Mouse (Mus musculus) heart, postnatal 10 days (tissue): Measurements from ENCODE around the gene Tmtc4. TPM values are rescaled to one million over a fixed set of nuclear protein-coding genes. Genes with fewer than 3 reads are reported as not detected.

Source experiments
- DNase-seq, 2 experiments: peaks; one replicate each; pipeline ENCODE4 v3.0.0; 2021
- intact Hi-C: fragments of 180-260 bp; cut with DNase I; formaldehyde crosslinking; loops from one replicate; pipeline ENCODE4 v1.15.1; 2025
- total RNA-seq, 2 experiments: library from RNA; stranded (reverse); gene quantifications; 2 replicates each; pipeline ENCODE4 v1.2.3; 2021

The Tmtc4 gene
- 10 to 100 TPM; 14.3 to 22.4 TPM for total RNA-seq

DNA sequence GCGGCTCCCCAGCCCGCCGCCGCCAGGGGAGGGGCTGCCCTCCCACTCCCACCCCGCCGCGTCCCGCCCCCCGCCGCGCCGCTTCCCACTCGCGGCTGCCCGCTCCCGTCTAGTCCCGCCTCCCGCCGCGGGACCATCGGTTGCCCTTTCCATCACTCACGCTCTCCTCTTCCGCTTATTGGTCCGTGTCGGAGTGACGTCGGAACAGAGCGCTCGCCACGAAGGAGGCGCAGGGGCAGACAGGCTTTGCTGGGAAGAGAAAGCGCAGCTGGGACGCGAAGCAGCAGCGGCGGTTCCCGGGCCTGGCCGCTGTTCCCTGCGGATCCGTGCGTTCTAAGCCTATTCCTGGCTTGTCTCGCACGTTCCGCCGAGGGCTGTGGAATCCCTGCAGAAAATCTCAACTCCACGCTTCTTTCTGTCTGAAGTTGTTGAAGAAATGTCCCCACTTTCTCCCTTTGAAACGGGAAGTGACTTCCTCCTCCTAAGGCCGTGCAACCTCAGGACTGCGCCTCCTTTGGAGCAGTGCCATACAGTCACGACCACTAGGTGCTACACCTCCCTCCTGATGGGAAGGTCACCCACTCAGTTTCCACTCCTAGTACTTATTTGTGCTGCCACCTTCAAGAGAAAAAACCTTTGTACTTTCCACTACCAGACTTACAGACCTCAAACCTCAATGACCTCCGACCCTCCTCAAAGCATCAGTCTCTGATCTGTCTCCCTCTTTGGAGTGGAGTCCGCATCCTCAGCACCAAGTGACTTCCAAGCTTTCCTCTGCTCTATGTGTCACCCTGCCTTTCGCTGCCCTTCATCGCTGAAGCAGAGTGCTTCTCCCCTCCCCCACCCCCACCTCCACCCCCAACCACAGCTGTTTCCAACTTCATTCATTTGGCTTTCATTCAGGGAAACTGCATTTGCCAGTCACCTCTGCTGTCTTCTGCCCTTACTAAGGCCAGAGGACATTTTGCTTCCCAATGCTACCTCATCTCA is at the start of gene Tmtc4:
Gene Tmtc4, minus strand, starts transcription at position 810 of the 990 bp plus-strand sequence.
- intact Hi-C loops = loop anchor here (5.0 kb wide), 1 partner anchor 71 kb away; the partner anchor contains the start of gene Ggact
- peak; percentile 96 to 97 for DNase-seq

GRCm38 (mm10) chr14:123032435-123032834 is 48.6 kb upstream of the Tmtc4 start:
- intact Hi-C loops = no loop called here
- DNase-seq = no peak

DNA sequence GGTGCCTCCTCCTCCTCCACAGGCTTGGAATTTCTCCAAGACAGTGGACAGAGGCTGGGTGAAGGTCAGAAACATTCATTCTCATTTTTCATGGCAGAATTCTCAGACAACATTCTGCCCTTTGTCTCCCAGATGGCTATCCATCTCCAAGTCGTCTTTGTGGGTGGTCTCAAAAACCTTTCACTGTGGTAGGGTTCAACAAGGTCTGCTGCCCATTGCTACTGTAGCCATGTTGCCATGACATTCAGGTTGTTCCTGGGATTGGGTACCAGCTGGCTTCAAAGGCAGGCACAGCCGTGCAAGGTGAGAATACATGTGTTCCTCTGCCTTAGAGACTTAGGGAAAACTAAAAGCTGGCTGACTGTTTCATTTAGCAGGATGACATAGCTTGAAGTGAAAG is 44.0 kb upstream of the Tmtc4 start:
- intact Hi-C loops = no loop called here
- no peak for DNase-seq

DNA sequence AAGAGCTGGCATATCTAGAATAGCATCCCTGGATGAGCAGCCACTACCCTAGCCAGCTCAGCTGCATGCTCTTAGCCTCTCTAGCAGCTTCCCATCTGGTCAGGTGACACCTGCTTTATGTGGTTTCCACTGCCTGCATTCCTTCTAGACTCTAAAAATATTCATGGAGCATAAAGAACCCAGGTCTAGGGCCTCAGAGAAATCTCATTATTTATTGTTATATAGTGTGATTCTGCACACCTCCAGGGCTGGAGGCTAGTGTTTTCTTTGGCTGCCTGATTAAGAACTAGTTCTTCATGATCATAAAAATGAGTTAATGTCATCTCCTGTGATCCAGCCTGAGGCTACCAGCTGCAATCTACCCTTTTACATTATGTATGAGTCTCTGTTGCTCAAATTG is 39.1 kb upstream of the Tmtc4 start:
- intact Hi-C loops = no loop called here
- no peak for DNase-seq

GRCm38 (mm10) chr14:123016310-123016709 is 32.5 kb upstream of the Tmtc4 start:
- intact Hi-C loops = no loop called here
- DNase-seq = no peak

DNA sequence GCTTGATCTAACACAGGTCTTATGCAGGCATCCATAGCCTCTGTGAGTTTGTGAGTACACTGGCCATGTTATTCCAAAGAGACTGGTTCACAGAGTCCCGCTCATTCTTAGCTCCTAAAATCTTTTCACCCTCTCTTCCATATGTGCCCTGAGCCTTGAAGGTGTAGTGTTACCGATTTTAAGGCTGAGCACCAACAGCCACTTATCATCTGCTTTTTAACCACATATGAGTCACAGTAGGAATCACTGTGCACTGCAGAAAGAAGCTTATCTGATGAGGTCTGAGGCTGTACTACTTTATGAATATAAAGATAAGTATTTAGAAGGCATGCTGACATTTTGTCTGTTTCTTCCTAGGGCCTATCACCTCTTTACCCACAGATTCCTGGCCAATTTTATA is 31.9 kb upstream of the Tmtc4 start:
- intact Hi-C loops = no loop called here
- no peak for DNase-seq

DNA sequence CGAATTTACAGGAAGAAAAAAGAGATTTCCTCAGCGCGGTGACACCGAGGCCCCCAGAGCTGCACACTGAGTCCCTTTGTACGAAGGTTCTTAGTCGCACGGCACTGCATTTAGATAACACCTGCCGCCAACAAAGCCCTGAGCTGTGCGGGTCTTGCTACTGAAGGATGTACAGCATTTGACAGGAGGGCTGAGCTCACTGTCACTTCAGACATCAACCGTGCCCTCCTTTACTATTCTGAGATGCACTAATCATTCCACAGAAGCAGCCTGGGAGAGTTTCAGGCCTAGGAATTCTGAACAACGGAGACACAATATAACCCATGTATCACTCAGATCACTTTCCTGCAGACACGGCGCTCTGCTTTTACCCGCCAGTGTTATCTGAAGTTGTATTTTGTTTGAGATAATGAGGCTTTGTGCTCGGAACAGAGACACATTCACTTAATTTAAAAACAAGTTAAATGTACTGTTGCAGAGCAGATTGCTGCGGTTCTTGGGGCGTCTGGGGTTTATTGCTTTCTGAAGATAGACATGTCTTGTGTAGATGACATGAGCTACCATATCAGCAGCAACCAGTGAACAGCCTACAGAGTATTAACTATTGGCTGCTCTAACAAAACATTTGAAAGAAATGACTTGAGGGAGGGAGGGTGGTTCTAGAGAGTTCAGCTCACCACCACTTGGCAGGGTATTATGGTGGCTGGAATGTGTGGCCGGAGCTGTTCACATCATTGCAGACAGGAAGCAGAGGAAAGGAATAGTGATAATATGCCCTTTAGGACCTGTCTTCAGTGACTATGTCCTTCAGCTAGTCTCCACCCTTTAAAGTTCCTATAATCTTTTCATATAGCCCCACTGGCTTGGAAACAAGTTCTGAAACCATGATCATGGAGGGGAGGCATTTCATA is 25.5 kb upstream of the Tmtc4 start:
- DNase-seq = no peak
- intact Hi-C loops = no loop called here

GRCm38 (mm10) chr14:123008672-123009071 is 24.8 kb upstream of the Tmtc4 start:
- DNase-seq = no peak
- intact Hi-C loops = no loop called here

DNA sequence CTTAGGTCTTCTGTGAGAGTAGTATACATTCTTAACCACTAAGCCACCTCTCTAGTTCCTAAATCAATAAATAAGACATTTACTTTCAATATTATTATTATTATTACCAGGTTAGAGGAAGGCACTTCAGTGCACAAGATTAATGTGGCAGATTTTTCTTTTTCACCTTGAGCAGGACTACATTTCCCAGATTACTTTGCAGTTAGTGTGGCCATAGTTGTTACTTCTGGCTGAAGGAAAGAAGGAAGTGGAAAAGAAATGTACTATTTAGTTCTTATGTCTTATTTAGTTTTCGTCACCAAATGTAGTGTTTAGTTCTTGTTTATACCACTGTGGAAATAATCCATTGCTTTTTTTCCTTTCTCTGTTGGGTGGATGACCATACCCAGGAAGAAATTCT is 19.9 kb upstream of the Tmtc4 start:
- DNase-seq = no peak

DNA sequence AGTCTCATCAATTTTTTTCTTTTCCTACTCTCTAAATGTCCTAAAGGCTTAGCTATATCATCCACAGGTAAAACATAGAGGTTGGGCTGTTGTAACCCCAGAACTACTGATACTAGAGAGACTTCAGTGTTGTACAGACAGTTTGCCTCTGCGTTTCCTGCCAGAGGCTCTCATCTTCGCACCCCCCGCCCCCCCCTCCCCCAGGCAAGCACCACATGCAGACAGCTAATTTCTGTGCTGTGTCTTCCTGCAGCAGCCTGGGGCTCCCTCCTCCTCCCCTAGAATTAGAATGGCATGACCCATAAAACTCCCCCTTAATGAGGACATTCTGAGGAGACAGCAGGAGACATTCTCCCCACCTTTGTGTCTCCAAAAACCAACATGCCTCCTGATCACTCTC is 17.6 kb upstream of the Tmtc4 start:
- no peak for DNase-seq
- intact Hi-C loops = no loop called here

More for the DNA sequence above, 19.9 kb upstream of the Tmtc4 start:
- intact Hi-C loops = no loop called here

- no peak for DNase-seq
- intact Hi-C loops = no loop called here
These were observed 13.6 kb upstream of the Tmtc4 start for GRCm38 (mm10) chr14:122997465-122997864.

DNA sequence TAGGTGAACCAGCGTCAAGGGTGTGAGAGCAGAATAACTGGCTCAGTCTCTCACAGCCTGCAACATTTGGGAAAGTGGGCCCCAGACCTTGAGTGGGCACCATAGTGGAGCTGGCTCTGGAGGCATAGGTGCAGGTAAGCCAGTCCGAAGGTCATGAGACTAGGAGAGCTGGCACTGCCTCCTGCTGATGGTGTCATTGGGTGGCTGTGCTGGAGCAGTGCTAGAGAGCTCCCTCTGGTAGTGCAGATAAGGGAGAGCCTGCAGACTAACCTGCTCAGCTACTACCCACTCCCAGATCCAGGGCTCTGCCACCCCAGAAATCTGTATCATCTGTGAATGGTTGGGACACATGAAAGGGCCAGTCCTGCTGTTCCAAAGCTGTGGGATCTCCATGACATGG is 10.1 kb upstream of the Tmtc4 start:
- DNase-seq = no peak
- intact Hi-C loops = no loop called here

DNA sequence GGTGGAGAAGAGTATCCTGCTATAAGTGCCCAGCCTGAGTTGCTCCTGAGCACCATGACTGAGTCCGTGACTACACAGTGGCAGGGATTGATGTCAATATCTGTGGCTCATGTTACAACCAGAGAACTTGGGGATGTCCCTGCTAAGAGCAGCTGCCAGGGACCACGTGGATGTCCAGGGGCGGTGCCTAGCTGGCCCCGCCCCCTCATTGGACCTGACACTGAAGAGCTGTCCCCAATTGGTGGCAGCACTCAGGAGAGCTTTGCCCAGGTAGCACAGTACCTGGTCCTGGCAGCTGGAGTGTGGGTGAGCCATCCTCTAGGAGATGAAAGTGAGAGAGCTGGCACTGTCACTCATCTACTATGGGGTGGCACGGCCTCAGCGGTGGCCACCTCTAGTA is 9.1 kb upstream of the Tmtc4 start:
- intact Hi-C loops = no loop called here
- DNase-seq = no peak

- intact Hi-C loops = no loop called here
These were observed 6.8 kb upstream of the Tmtc4 start for GRCm38 (mm10) chr14:122990521-122991052.

DNA sequence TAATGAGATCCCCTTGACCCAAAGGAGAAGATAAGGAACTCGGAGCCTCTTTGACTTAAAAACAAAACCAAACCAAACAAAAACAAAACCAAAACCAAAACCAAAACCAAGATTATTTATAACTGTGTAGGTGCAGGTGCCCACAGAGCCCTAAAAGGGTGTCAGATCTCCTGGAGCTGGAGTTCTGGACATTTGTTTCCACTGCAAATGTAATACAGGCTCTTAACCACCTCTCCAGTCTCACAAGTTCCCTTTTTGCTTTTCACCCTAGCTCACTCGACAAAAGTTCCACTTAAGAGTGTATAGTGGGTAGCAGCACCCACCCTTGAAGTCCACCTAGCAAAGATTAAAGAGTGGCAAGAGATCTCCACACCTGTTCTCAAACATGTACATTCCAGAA is 2.6 kb upstream of the Tmtc4 start:
- DNase-seq = no peak
- intact Hi-C loops = no loop called here

More at GRCm38 (mm10) chr14:122990521-122991052, 6.8 kb upstream of the Tmtc4 start:
- no peak for DNase-seq

DNA sequence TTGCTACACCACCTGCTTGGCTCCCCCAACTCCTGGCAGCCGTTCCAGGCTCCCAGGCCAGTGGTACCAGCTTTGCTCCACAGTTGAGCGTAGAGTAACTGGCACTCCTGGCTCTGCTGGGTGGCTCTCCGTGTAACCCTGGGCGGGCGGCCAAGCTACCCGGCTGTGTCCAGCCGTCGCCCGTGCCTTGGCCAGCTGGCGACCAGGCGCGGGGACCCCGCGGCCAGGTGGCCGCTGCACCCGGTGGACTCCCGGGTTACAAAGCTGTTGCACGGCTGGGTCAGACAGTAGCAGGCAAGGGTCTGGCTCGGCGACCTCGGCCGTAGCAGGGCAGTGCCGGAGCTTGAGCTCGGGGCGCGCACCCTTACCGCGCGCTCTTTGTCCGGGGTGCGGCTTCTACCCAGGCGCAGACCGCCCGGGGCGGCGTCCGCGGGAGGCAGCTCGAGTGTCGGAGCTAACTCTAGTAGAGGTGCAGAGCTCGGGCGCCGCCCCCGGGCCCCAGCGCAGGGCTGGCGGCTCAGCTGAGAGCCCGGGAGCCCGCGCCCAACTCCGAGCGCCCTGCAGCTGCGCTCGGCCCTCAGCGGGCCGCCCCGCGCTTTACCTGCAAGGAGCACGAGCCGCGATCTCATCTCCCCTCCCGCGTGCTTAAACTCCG is 1.1 kb downstream of the Tmtc4 start:
- peak; percentile 82 to 86 for DNase-seq
- intact Hi-C loops = loop anchor here (5.0 kb wide), 1 partner anchor 70 kb away; the partner anchor contains the start of gene Ggact

- no peak for DNase-seq
- intact Hi-C loops = loop anchor here (5.0 kb wide), 1 partner anchor 70 kb away; the partner anchor contains the start of gene Ggact
These were observed 1.9 kb downstream of the Tmtc4 start for GRCm38 (mm10) chr14:122981831-122982485.

DNA sequence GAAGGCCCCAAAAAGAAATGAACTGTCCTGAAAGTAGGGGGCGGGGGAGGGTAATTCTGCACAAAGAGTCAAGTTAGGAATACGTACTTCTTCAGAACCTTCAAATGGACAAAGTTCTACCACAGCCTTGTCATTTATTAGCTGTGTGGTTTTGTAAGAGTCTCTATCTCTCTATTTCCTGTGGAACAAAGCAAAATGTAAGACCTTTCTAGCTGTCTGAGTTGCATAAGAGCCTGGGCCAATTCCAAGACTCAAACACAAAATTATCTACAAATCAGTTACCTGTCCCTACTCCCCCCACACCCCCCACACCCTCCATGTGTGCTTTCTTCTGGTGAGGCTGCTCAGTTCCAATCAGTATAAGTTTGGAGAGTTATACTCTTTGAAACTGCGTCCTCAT is 5.0 kb downstream of the Tmtc4 start:
- no peak for DNase-seq
- intact Hi-C loops = no loop called here

- intact Hi-C loops = no loop called here
These were observed 6.1 kb downstream of the Tmtc4 start for GRCm38 (mm10) chr14:122977797-122978140.

More at GRCm38 (mm10) chr14:122977797-122978140, 6.1 kb downstream of the Tmtc4 start:
- no peak for DNase-seq
